Mouse (Mus musculus) CH12.LX (cell line): Measurements from ENCODE around the gene Cwc22.

Experiments used
- CTCF ChIP-seq, 2 experiments: IDR thresholded peaks in 1 of 2; conservative IDR thresholded peaks in 1 of 2; 2 replicates each; pipeline ENCODE4 v1.5.1; 2011 to 2012; ENCODE audit warnings: low read depth in 2 of 2, low read length in 2 of 2, improper control_type of control experiment in 1 of 2, inconsistent platforms in 1 of 2, mild to moderate bottlenecking in 1 of 2, moderate library complexity in 1 of 2
- EP300 ChIP-seq: IDR thresholded peaks from 2 replicates; pipeline ENCODE4 v1.6.1; 2011; ENCODE audit warnings: low read length, improper control_type of control experiment
- ETS1 ChIP-seq: conservative IDR thresholded peaks from 2 replicates; pipeline ENCODE4 v1.6.1; 2012; ENCODE audit warnings: low read depth, mild to moderate bottlenecking, inconsistent platforms, low read length, improper control_type of control experiment, moderate library complexity
- MEF2A ChIP-seq: IDR thresholded peaks from 2 replicates; pipeline ENCODE4 v1.6.1; 2014; ENCODE audit warnings: low read depth, mild to moderate bottlenecking, inconsistent platforms, low read length, improper control_type of control experiment, borderline replicate concordance
- MXI1 ChIP-seq: IDR thresholded peaks from 2 replicates; pipeline ENCODE4 v1.6.1; 2011; ENCODE audit warnings: mild to moderate bottlenecking, low read depth, low read length, improper control_type of control experiment
- MYC ChIP-seq: IDR thresholded peaks from 2 replicates; pipeline ENCODE4 v1.6.1; 2011; ENCODE audit warnings: low read depth, mild to moderate bottlenecking, improper control_type of control experiment, low read length
- PAX5 ChIP-seq: IDR thresholded peaks from 2 replicates; pipeline ENCODE4 v1.6.1; 2012; ENCODE audit warnings: low read length, inconsistent platforms, mixed read lengths
- POLR2A ChIP-seq: IDR thresholded peaks from 2 replicates; pipeline ENCODE4 v1.6.1; 2011; ENCODE audit warnings: low read depth, mild to moderate bottlenecking, improper control_type of control experiment, low read length
- UBTF ChIP-seq: IDR thresholded peaks from 2 replicates; pipeline ENCODE4 v1.6.1; 2012; ENCODE audit warnings: low read depth, mild to moderate bottlenecking, inconsistent platforms, low read length, improper control_type of control experiment, moderate library complexity
- USF2 ChIP-seq: conservative IDR thresholded peaks from 2 replicates; pipeline ENCODE4 v1.6.1; 2011; ENCODE audit warnings: low read depth, low read length, improper control_type of control experiment

- TF ChIP-seq UBTF (no peak), MXI1 (no peak), CTCF (conservative IDR thresholded peaks at IDR 0.05 in 1 of 2, IDR thresholded peaks at IDR 0.05 in 1 of 2; ENCODE audit: low read depth in 2 of 2, low read length in 2 of 2) (no peak), ETS1 (no peak), USF2 (no peak), POLR2A (no peak), MYC (no peak), PAX5 (no peak), MEF2A (no peak), EP300 (no peak)
Observed at GRCm38 (mm10) chr2:77947161-77947870, 1.1 kb upstream of the Cwc22 start.
